Mouse (Mus musculus): ENCODE data around the gene Ins2. TPM values are rescaled to one million over a fixed set of nuclear protein-coding genes. Genes with fewer than 3 reads are reported as not detected.

Ins2 gene
- total RNA-seq, 1 experiment = not detected

DNA sequence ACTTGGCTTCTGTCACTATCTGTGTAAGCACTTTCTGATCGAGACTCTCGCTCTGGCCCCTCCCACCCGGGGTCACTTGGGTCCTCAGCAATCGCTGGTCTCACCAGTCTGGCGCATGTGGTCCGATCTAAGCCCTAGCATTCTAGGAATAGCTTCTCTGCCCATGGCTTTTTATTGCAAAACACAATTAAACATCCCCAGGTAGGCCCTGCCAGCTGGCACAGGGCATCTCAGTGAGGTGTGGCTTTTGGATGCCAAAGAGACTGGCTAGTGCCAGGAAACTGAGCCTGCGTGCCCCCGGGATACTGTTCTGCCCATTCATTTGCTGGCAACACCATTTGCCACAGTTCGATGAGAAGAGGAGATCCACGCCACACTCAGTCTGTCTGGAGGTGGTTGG, 112.5 kb downstream of the Ins2 start:
- H3K4me3 ChIP-seq (ENCODE audit: insufficient read depth in 1 of 2, low read depth in 1 of 2, low read length in 2 of 2, poor library complexity in 1 of 2, severe bottlenecking in 1 of 2) = no peak overlapping the region
- no peaks in the 10 kb centered on the region for H3K9me3 ChIP-seq (ENCODE audit: control insufficient read depth, insufficient read depth, low read depth, low read length)
- H3K9ac ChIP-seq (ENCODE audit: insufficient read depth, low read depth, low read length, poor library complexity, severe bottlenecking) = no peak overlapping the region
- no peaks in the 10 kb centered on the region for H3K36me3 ChIP-seq (ENCODE audit: control insufficient read depth, insufficient read depth, low read length, poor library complexity, severe bottlenecking)
- H3K4me1 ChIP-seq (ENCODE audit: control insufficient read depth in 2 of 2, insufficient read depth in 2 of 2, low read length in 2 of 2, poor library complexity in 1 of 2) = no peaks in the 10 kb centered on the region
- TF ChIP-seq CHD2 (IDR thresholded peaks at IDR 0.05; ENCODE audit: low read depth, low read length) = no peak
- TF ChIP-seq HCFC1 (IDR thresholded peaks at IDR 0.05; ENCODE audit: borderline replicate concordance, insufficient read depth, low read length) = no peak
- TF ChIP-seq ZC3H11A (IDR thresholded peaks at IDR 0.05; ENCODE audit: borderline replicate concordance, low read depth, low read length) = no peak
- TF ChIP-seq MAFK (IDR thresholded peaks at IDR 0.05; ENCODE audit: insufficient read depth, low read depth, low read length) = no peak
- in situ Hi-C loops (cut with MboI; ENCODE audit: low sequenced_read_pairs in 2 of 2, unreplicated experiment in 2 of 2) = no loop called here
- DNase-seq (ENCODE audit: low read depth, low spot score) = no peak
- no peak overlapping the region for H3K27ac ChIP-seq (ENCODE audit: insufficient read depth, low read depth, low read length, poor library complexity, severe bottlenecking)

DNA sequence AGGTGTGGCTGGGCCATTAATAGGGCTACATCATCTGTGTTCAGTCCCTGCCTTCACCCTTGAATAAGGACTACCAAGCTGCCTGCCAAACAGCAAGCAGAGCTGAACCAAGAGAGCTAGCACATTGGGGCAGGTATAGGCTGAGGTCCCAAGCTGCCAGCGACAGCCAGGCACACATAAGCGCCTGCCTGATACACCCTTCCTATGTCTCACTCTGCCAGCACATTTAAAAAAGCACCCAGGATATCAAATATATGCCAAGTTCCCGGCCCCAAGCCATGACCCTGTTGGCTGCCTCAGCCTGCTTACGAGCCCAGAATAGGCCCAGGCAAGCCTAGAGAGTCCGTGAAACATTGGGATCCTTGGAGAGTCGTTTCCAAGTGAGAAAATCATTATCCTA, 113.4 kb downstream of the Ins2 start:
- Histone ChIP-seq H3K9ac (ENCODE audit: insufficient read depth, low read depth, low read length, poor library complexity, severe bottlenecking) (no peak overlapping the region), H3K4me3 (ENCODE audit: insufficient read depth in 1 of 2, low read depth in 1 of 2, low read length in 2 of 2, poor library complexity in 1 of 2, severe bottlenecking in 1 of 2) (no peak overlapping the region), H3K9me3 (ENCODE audit: control insufficient read depth, insufficient read depth, low read depth, low read length) (no peaks in the 10 kb centered on the region), H3K27ac (ENCODE audit: insufficient read depth, low read depth, low read length, poor library complexity, severe bottlenecking) (no peak overlapping the region), H3K4me1 (ENCODE audit: control insufficient read depth in 2 of 2, insufficient read depth in 2 of 2, low read length in 2 of 2, poor library complexity in 1 of 2) (no peaks in the 10 kb centered on the region), H3K36me3 (ENCODE audit: control insufficient read depth, insufficient read depth, low read length, poor library complexity, severe bottlenecking) (no peaks in the 10 kb centered on the region)
- TF ChIP-seq ZNF384 (IDR thresholded peaks at IDR 0.05; ENCODE audit: low read depth, low read length) (no peak), CHD2 (IDR thresholded peaks at IDR 0.05; ENCODE audit: low read depth, low read length) (no peak), ZC3H11A (IDR thresholded peaks at IDR 0.05; ENCODE audit: borderline replicate concordance, low read depth, low read length) (no peak), HCFC1 (IDR thresholded peaks at IDR 0.05; ENCODE audit: borderline replicate concordance, insufficient read depth, low read length) (no peak), MAFK (IDR thresholded peaks at IDR 0.05; ENCODE audit: insufficient read depth, low read depth, low read length) (no peak)
- no peak for DNase-seq (ENCODE audit: low read depth, low spot score)
- in situ Hi-C loops (cut with MboI; ENCODE audit: low sequenced_read_pairs in 2 of 2, unreplicated experiment in 2 of 2) = no loop called here

Other genes with a start within 250 kb of the Ins2 start
- 1.3 and 6.4 TPM in 2 replicates for gene Tnnt3, start 244.5 kb downstream of the Ins2 start, total RNA-seq (2012; rRNA removed)
- gene Mrpl23, start 210.7 kb downstream of the Ins2 start, total RNA-seq (2012; rRNA removed) = 45.6 and 49.1 TPM in 2 replicates
- 44.4 and 66.4 TPM in 2 replicates for gene Igf2, start 76.6 kb downstream of the Ins2 start, total RNA-seq (2012; rRNA removed)
- 0.16 and 0.40 TPM in 2 replicates for gene Gm49394, start 73.4 kb downstream of the Ins2 start, total RNA-seq (2012; rRNA removed)
- 0.80 TPM in 1 of 2 replicates, not detected in the other for gene Th, start 187.7 kb upstream of the Ins2 start, total RNA-seq (2012; rRNA removed)
- 5.4 and 7.5 TPM in 2 replicates for gene Ascl2, start 225.9 kb upstream of the Ins2 start, total RNA-seq (2012; rRNA removed)